10 mouse cellular contexts compared by ENCODE assay signal in the genomic region with DNA sequence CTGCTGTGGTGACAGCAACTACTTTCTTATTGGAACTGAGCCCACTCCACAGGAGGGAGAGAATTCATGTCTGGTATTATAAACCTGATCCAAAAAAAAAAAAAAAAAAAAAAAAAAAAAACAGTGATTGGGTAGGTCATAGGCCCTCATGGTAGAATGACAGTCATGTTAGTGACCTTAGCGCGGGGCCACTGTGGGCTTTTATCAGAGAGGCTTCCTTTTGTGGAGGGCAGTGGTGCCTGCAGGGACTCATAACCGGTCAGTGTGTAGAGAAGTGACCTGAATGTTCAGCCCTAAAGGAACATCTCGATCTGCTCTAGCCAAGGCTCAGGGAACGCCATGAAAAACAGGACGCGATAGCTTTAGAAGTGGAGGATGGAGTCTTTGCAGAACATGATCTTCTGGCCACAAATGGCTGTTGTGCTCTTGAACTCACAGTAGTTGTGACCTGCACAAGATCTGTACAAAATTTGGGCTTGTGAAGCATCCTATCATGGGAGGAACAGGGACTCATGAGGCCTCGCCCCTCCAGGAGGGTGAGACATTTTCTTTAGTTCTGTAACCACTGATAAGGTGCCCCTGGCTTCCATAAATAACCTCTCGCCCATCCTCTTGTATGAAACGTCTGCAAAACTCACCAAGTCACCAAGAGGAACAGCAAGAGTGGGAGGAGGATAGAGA. TPM values are rescaled to one million over a fixed set of nuclear protein-coding genes. Genes with fewer than 3 reads are reported as not detected.
DNase-seq lines count a peak whose midpoint lies in the region; ATAC-seq and TF ChIP-seq lines count a peak whose summit lies in the region.
"Had no signal": no experiment of that assay in that cellular context is flagged by ENCODE, and none has a peak within 500 bp of the region (broad histone marks: within the 10 kb centered on the region; RNA-seq: fewer than 3 reads in every experiment).

No protein-coding gene starts in this region.

- WGBS in kidney, postnatal 0 days = 73% methylated on average over 10 of the region's 10 CpGs
- 80% methylated on average over 10 of the region's 10 CpGs for WGBS in kidney, embryonic 14.5 days
- 74% methylated on average over 10 of the region's 10 CpGs for WGBS in intestine, postnatal 0 days

- no peak for ATAC-seq in kidney, postnatal 0 days (replicated peaks; ENCODE audit: low FRiP score, low read depth)
- ATAC-seq in kidney, embryonic 14.5 days (ENCODE audit: low FRiP score, low TSS enrichment) = no peak
- ATAC-seq in intestine, postnatal 0 days = no peak

- H3K27ac ChIP-seq in kidney, postnatal 0 days = peak overlapping the region; percentile 89
- no peak overlapping the region for H3K27ac ChIP-seq in kidney, embryonic 14.5 days (ENCODE audit: low read depth, low read length)
- peak overlapping the region; percentile 86 for H3K27ac ChIP-seq in brown adipose tissue, adult 24 weeks (replicated peaks; ENCODE audit: low read depth, low read length)
- no peak overlapping the region; the same call in 1 of the 2 replicates for H3K27ac ChIP-seq in intestine, postnatal 0 days (ENCODE audit: low read depth, low read length)

- no peaks in the 10 kb centered on the region for H3K36me3 ChIP-seq in kidney, postnatal 0 days (ENCODE audit: insufficient read depth, low read length)
- peaks cover 17% of the 10 kb centered on the region; the same call in 1 of the 2 replicates for H3K36me3 ChIP-seq in kidney, embryonic 14.5 days (ENCODE audit: control insufficient read depth, insufficient read depth, low read length)
- peaks cover 36% of the 10 kb centered on the region for H3K36me3 ChIP-seq in intestine, postnatal 0 days (ENCODE audit: control insufficient read depth, insufficient read depth)

- no peaks in the 10 kb centered on the region for H3K9me3 ChIP-seq in kidney, postnatal 0 days (replicated peaks; ENCODE audit: low read length)
- H3K9me3 ChIP-seq in kidney, embryonic 14.5 days (ENCODE audit: control insufficient read depth, low read length) = no peaks in the 10 kb centered on the region
- H3K9me3 ChIP-seq in intestine, postnatal 0 days (ENCODE audit: control insufficient read depth) = no peaks in the 10 kb centered on the region

- no peak for DNase-seq in kidney, postnatal 0 days (ENCODE audit: low spot score)
- peak; percentile 34 for DNase-seq in naive thymus-derived CD4-positive, alpha-beta T cell, adult 2 months (ENCODE audit: low read depth)
- DNase-seq in cerebellum, postnatal 36 days = no peak
- no peak for DNase-seq in layer of hippocampus, adult 18-20 months (ENCODE audit: low spot score in 2 of 2)
- DNase-seq in cerebellum, adult 11-12 months = no peak
- DNase-seq: cerebellum, adult 9-11 months; right cerebral cortex, adult 18-20 months had no signal

- no peaks in the 10 kb centered on the region for H3K4me1 ChIP-seq in kidney, postnatal 0 days (replicated peaks; ENCODE audit: insufficient read depth, low read length)
- peaks cover 4% of the 10 kb centered on the region; the same call in 1 of the 2 replicates for H3K4me1 ChIP-seq in kidney, embryonic 14.5 days (ENCODE audit: control insufficient read depth, insufficient read depth, low read length)
- peaks cover 25% of the 10 kb centered on the region for H3K4me1 ChIP-seq in brown adipose tissue, adult 24 weeks (ENCODE audit: control insufficient read depth, insufficient read depth, insufficient read length, low read length)
- H3K4me1 ChIP-seq in intestine, postnatal 0 days (replicated peaks; ENCODE audit: control insufficient read depth, insufficient read depth, low read length) = peaks cover 7% of the 10 kb centered on the region; the same call in 1 of the 2 replicates

- no peak overlapping the region for H3K9ac ChIP-seq in kidney, postnatal 0 days (ENCODE audit: low read depth, low read length)
- no peak overlapping the region for H3K9ac ChIP-seq in kidney, embryonic 14.5 days (ENCODE audit: low read depth, low read length)
- no peak overlapping the region for H3K9ac ChIP-seq in intestine, postnatal 0 days (ENCODE audit: low read depth, low read length)

- H3K27me3 ChIP-seq in kidney, postnatal 0 days (ENCODE audit: insufficient read depth, low read length) = no peaks in the 10 kb centered on the region
- H3K27me3 ChIP-seq in kidney, embryonic 14.5 days (ENCODE audit: control insufficient read depth, insufficient read depth, low read length) = no peaks in the 10 kb centered on the region
- H3K27me3 ChIP-seq in intestine, postnatal 0 days (replicated peaks; ENCODE audit: control insufficient read depth, insufficient read depth, low read length) = no peaks in the 10 kb centered on the region

- no peak for TF ChIP-seq CTCF in kidney, postnatal 0 days (IDR thresholded peaks at IDR 0.05; ENCODE audit: low read depth)
- no peak for TF ChIP-seq CTCF in intestine, postnatal 0 days (IDR thresholded peaks at IDR 0.05; ENCODE audit: low read depth)

- no peak overlapping the region for H3K4me2 ChIP-seq in kidney, postnatal 0 days (ENCODE audit: low read length)
- H3K4me2 ChIP-seq in kidney, embryonic 14.5 days (replicated peaks; ENCODE audit: low read depth, low read length) = no peak overlapping the region
- peak overlapping the region; percentile 78 for H3K4me2 ChIP-seq in intestine, postnatal 0 days (replicated peaks; ENCODE audit: low read depth)

- H3K4me3 ChIP-seq in kidney, postnatal 0 days (replicated peaks; ENCODE audit: low read depth, low read length) = no peak overlapping the region
- H3K4me3 ChIP-seq in kidney, embryonic 14.5 days (ENCODE audit: low read length) = no peak overlapping the region
- no peak overlapping the region for H3K4me3 ChIP-seq in brown adipose tissue, adult 24 weeks (ENCODE audit: insufficient read depth, low read depth, low read length)
- H3K4me3 ChIP-seq in intestine, postnatal 0 days (ENCODE audit: low read depth, low read length) = no peak overlapping the region

RNA-seq across cellular contexts. Expression of a gene that starts 0.7 kb away (rescaled TPM):
- polyA plus RNA-seq in kidney, postnatal 0 days (2015; fragmentation: Nextera tagmentation; extraction: Ambion mirVana) = 33.2 and 41.6 TPM in 2 replicates
- polyA plus RNA-seq in kidney, embryonic 14.5 days (2014; fragmentation: Nextera tagmentation; extraction: Ambion mirVana) = 25.7 and 28.0 TPM in 2 replicates
- 7.0 and 13.8 TPM in 2 replicates for polyA plus RNA-seq in brown adipose tissue, adult 24 weeks (2012; ENCODE audit: insufficient read depth, insufficient read length, missing spikeins)
- polyA plus RNA-seq in intestine, postnatal 0 days (2015; fragmentation: Nextera tagmentation; extraction: Ambion mirVana) = 43.8 and 50.6 TPM in 2 replicates
- total RNA-seq in layer of hippocampus, adult 18-20 months (2021) = 1 to 10 TPM; 5.1 to 5.9 TPM

RNA-seq across cellular contexts. Expression of a gene that starts 8.2 kb away (rescaled TPM):
- 1.3 and 2.0 TPM in 2 replicates for polyA plus RNA-seq in kidney, postnatal 0 days (2015; fragmentation: Nextera tagmentation; extraction: Ambion mirVana)
- polyA plus RNA-seq in kidney, embryonic 14.5 days (2014; fragmentation: Nextera tagmentation; extraction: Ambion mirVana) = 4.8 and 5.5 TPM in 2 replicates
- not detected in 2 replicates for polyA plus RNA-seq in brown adipose tissue, adult 24 weeks (2012; ENCODE audit: insufficient read depth, insufficient read length, missing spikeins)
- 0.39 and 0.88 TPM in 2 replicates for polyA plus RNA-seq in intestine, postnatal 0 days (2015; fragmentation: Nextera tagmentation; extraction: Ambion mirVana)
- total RNA-seq in layer of hippocampus, adult 18-20 months (2021) = 1 to 10 TPM; 2.0 TPM

RNA-seq across cellular contexts. Expression of a gene that starts 11.0 kb away (rescaled TPM):
- 63.8 and 66.8 TPM in 2 replicates for polyA plus RNA-seq in kidney, postnatal 0 days (2015; fragmentation: Nextera tagmentation; extraction: Ambion mirVana)
- polyA plus RNA-seq in kidney, embryonic 14.5 days (2014; fragmentation: Nextera tagmentation; extraction: Ambion mirVana) = 64.1 and 69.0 TPM in 2 replicates
- polyA plus RNA-seq in brown adipose tissue, adult 24 weeks (2012; ENCODE audit: insufficient read depth, insufficient read length, missing spikeins) = 5.1 and 5.5 TPM in 2 replicates
- 17.3 and 19.4 TPM in 2 replicates for polyA plus RNA-seq in intestine, postnatal 0 days (2015; fragmentation: Nextera tagmentation; extraction: Ambion mirVana)
- 10 to 100 TPM; 10.7 to 14.7 TPM for total RNA-seq in layer of hippocampus, adult 18-20 months (2021)

RNA-seq across cellular contexts. Expression of a gene that starts 17.7 kb away (rescaled TPM):
- 2.9 and 4.0 TPM in 2 replicates for polyA plus RNA-seq in kidney, postnatal 0 days (2015; fragmentation: Nextera tagmentation; extraction: Ambion mirVana)
- polyA plus RNA-seq in kidney, embryonic 14.5 days (2014; fragmentation: Nextera tagmentation; extraction: Ambion mirVana) = 8.8 and 9.6 TPM in 2 replicates
- polyA plus RNA-seq in brown adipose tissue, adult 24 weeks (2012; ENCODE audit: insufficient read depth, insufficient read length, missing spikeins) = not detected in 2 replicates
- 1.6 and 2.0 TPM in 2 replicates for polyA plus RNA-seq in intestine, postnatal 0 days (2015; fragmentation: Nextera tagmentation; extraction: Ambion mirVana)
- 1 to 10 TPM; 4.4 to 6.9 TPM for total RNA-seq in layer of hippocampus, adult 18-20 months (2021)

RNA-seq across cellular contexts. Expression of a gene that starts 21.5 kb away (rescaled TPM):
- 0.25 and 0.27 TPM in 2 replicates for polyA plus RNA-seq in kidney, postnatal 0 days (2015; fragmentation: Nextera tagmentation; extraction: Ambion mirVana)
- polyA plus RNA-seq in kidney, embryonic 14.5 days (2014; fragmentation: Nextera tagmentation; extraction: Ambion mirVana) = 0.61 and 0.63 TPM in 2 replicates
- not detected in 2 replicates for polyA plus RNA-seq in brown adipose tissue, adult 24 weeks (2012; ENCODE audit: insufficient read depth, insufficient read length, missing spikeins)
- polyA plus RNA-seq in intestine, postnatal 0 days (2015; fragmentation: Nextera tagmentation; extraction: Ambion mirVana) = 0.43 TPM in 1 of 2 replicates, not detected in the other
- total RNA-seq in layer of hippocampus, adult 18-20 months (2021) = 1 to 10 TPM; 2.5 to 5.5 TPM

Comparison
In these comparisons a context has a peak if more than half of its experiments do, and no peak if none do; other contexts are left out.
1. H3K27ac ChIP-seq: peak in kidney, postnatal 0 days (single experiment) and brown adipose tissue, adult 24 weeks (single experiment); none in kidney, embryonic 14.5 days (single experiment) and intestine, postnatal 0 days (single experiment).